8 mouse cellular contexts compared by ENCODE assay signal in the genomic region with DNA sequence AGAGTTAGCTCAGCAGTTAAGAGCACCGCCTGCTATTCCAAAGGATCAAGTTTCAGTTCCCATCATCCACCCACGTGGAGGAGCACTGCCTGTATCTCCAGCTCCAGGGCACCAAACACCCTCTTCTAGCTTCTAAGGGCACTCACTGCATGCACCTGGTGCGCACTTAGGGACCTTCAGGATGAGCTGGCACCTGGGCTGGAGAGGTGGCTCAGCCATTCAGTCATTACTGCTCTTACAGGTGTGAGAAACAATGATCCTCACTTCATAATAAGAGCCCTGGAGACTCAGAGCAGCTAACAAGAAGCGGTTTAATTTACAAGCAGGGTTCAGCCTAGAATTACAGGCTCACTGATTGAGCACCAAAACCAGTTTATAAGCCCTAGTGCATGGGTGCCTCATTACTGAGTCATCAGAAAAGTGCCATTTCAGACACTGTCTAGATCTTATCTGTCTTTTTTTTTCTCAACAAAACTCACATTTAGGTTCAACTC. TPM values are rescaled to one million over a fixed set of nuclear protein-coding genes. Genes with fewer than 3 reads are reported as not detected.
DNase-seq lines count a peak whose midpoint lies in the region; ATAC-seq and TF ChIP-seq lines count a peak whose summit lies in the region.

No protein-coding gene starts in this region.

- no peak for ATAC-seq in midbrain, embryonic 15.5 days (replicated peaks)
- ATAC-seq in neural tube, embryonic 13.5 days (ENCODE audit: low read depth) = no peak

- no peaks in the 10 kb centered on the region for H3K9me3 ChIP-seq in midbrain, embryonic 10.5 days (replicated peaks)
- H3K9me3 ChIP-seq in midbrain, embryonic 15.5 days = no peaks in the 10 kb centered on the region
- no peaks in the 10 kb centered on the region for H3K9me3 ChIP-seq in neural tube, embryonic 13.5 days

- no peak overlapping the region for H3K9ac ChIP-seq in midbrain, embryonic 15.5 days
- H3K9ac ChIP-seq in neural tube, embryonic 13.5 days = no peak overlapping the region

- H3K4me3 ChIP-seq in midbrain, embryonic 10.5 days = peak overlapping the region; percentile 36
- H3K4me3 ChIP-seq in midbrain, embryonic 15.5 days = no peak overlapping the region
- no peak overlapping the region for H3K4me3 ChIP-seq in neural tube, embryonic 13.5 days
- no peak overlapping the region for H3K4me3 ChIP-seq in left cerebral cortex, adult 2 months

- 0 out of 2 replicates have a peak overlapping the region, but pooled peaks have one; percentile 42 for H3K27ac ChIP-seq in midbrain, embryonic 10.5 days (replicated peaks)
- no peak overlapping the region for H3K27ac ChIP-seq in midbrain, embryonic 15.5 days
- H3K27ac ChIP-seq in neural tube, embryonic 13.5 days (replicated peaks) = no peak overlapping the region
- H3K27ac ChIP-seq in left cerebral cortex, adult 2 months = no peak overlapping the region

- WGBS in midbrain, embryonic 10.5 days = 1% methylated on average over 4 of the region's 4 CpGs
- WGBS in midbrain, embryonic 15.5 days = 7% methylated on average over 4 of the region's 4 CpGs
- WGBS in neural tube, embryonic 13.5 days = 1% methylated on average over 4 of the region's 4 CpGs

- no peak for TF ChIP-seq CTCF in brain, embryonic 14.5 days (IDR thresholded peaks at IDR 0.05; ENCODE audit: borderline replicate concordance, extremely low read depth, insufficient read depth, insufficient read length)
- no peak for TF ChIP-seq CTCF in left cerebral cortex, adult 2 months (IDR thresholded peaks at IDR 0.05)

- peaks cover 19% of the 10 kb centered on the region for H3K4me1 ChIP-seq in midbrain, embryonic 10.5 days
- no peaks in the 10 kb centered on the region for H3K4me1 ChIP-seq in midbrain, embryonic 15.5 days
- H3K4me1 ChIP-seq in neural tube, embryonic 13.5 days (replicated peaks) = peaks cover 5% of the 10 kb centered on the region

- intact Hi-C loops in left cerebral cortex, adult 2 months (cut with DNase I) = no loop called here

- no peaks in the 10 kb centered on the region for H3K36me3 ChIP-seq in midbrain, embryonic 10.5 days
- H3K36me3 ChIP-seq in midbrain, embryonic 15.5 days (replicated peaks) = no peaks in the 10 kb centered on the region
- no peaks in the 10 kb centered on the region for H3K36me3 ChIP-seq in neural tube, embryonic 13.5 days

- peak; percentile 32 for DNase-seq in midbrain, embryonic 10.5 days (ENCODE audit: low spot score)
- peak; percentile 31 for DNase-seq in brain, embryonic 14.5 days (ENCODE audit: low read depth)
- DNase-seq in kidney, adult 9 months = peak; percentile 18
- no peak for DNase-seq in adrenal gland, postnatal 14 days
- DNase-seq in right cerebral cortex, postnatal 25 days = no peak
- no peak for DNase-seq in left cerebral cortex, adult 2 months (ENCODE audit: extremely low spot score in 1 of 2, low spot score in 2 of 2)

- no peaks in the 10 kb centered on the region for H3K27me3 ChIP-seq in midbrain, embryonic 10.5 days (ENCODE audit: low read depth, poor library complexity, severe bottlenecking)
- H3K27me3 ChIP-seq in midbrain, embryonic 15.5 days (replicated peaks) = no peaks in the 10 kb centered on the region
- no peaks in the 10 kb centered on the region for H3K27me3 ChIP-seq in neural tube, embryonic 13.5 days

- TF ChIP-seq POLR2A in brain, embryonic 14.5 days (IDR thresholded peaks at IDR 0.05; ENCODE audit: borderline replicate concordance, extremely low read depth, insufficient read depth, insufficient read length, poor library complexity, severe bottlenecking) = no peak

- H3K4me2 ChIP-seq in midbrain, embryonic 15.5 days = no peak overlapping the region
- peak overlapping the region; percentile 25; the same call in 1 of the 2 replicates for H3K4me2 ChIP-seq in neural tube, embryonic 13.5 days

RNA-seq across cellular contexts. Expression of a gene that starts 37.7 kb away (rescaled TPM):
- 17.5 and 22.6 TPM in 2 replicates for polyA plus RNA-seq in midbrain, embryonic 10.5 days (2016; fragmentation: Nextera tagmentation; extraction: Ambion mirVana)
- 14.8 and 17.0 TPM in 2 replicates for polyA plus RNA-seq in midbrain, embryonic 15.5 days (2015; fragmentation: Nextera tagmentation; extraction: Ambion mirVana)
- 14.0 and 17.4 TPM in 2 replicates for polyA plus RNA-seq in brain, embryonic 14.5 days (2012; rRNA removed)
- polyA plus RNA-seq in neural tube, embryonic 13.5 days (2015; fragmentation: Nextera tagmentation; extraction: Ambion mirVana) = 14.4 and 20.3 TPM in 2 replicates
- total RNA-seq in adrenal gland, postnatal 14 days (2021) = 43.2 and 44.7 TPM in 2 replicates
- total RNA-seq in left cerebral cortex, adult 2 months (2021) = 10 to 100 TPM; 41.0 to 42.2 TPM

RNA-seq across cellular contexts. Expression of a gene that starts 38.8 kb away (rescaled TPM):
- polyA plus RNA-seq in midbrain, embryonic 10.5 days (2016; fragmentation: Nextera tagmentation; extraction: Ambion mirVana) = 14.8 and 15.5 TPM in 2 replicates
- polyA plus RNA-seq in midbrain, embryonic 15.5 days (2015; fragmentation: Nextera tagmentation; extraction: Ambion mirVana) = 7.6 and 8.1 TPM in 2 replicates
- 11.4 and 15.4 TPM in 2 replicates for polyA plus RNA-seq in brain, embryonic 14.5 days (2012; rRNA removed)
- polyA plus RNA-seq in neural tube, embryonic 13.5 days (2015; fragmentation: Nextera tagmentation; extraction: Ambion mirVana) = 8.4 and 8.7 TPM in 2 replicates
- total RNA-seq in adrenal gland, postnatal 14 days (2021) = 28.4 and 28.8 TPM in 2 replicates
- total RNA-seq in left cerebral cortex, adult 2 months (2021) = 10 to 100 TPM; 12.4 to 15.8 TPM

Comparison
In these comparisons a context has a peak if more than half of its experiments do, and no peak if none do; other contexts are left out.
1. DNase-seq: peak in midbrain, embryonic 10.5 days (single experiment), brain, embryonic 14.5 days (single experiment) and kidney, adult 9 months (single experiment); none in adrenal gland, postnatal 14 days (single experiment), right cerebral cortex, postnatal 25 days (single experiment) and left cerebral cortex, adult 2 months (0 of 2).